Mouse (Mus musculus): ENCODE measurements around the gene S100pbp.

The S100pbp gene

GRCm38 (mm10) chr4:129128582-129129338 lies 60.8 kb downstream of the S100pbp start:
- no peak for DNase-seq

GRCm38 (mm10) chr4:129125736-129126451 lies 63.6 kb downstream of the S100pbp start:
- peak; percentile 68 to 80 for DNase-seq

DNA sequence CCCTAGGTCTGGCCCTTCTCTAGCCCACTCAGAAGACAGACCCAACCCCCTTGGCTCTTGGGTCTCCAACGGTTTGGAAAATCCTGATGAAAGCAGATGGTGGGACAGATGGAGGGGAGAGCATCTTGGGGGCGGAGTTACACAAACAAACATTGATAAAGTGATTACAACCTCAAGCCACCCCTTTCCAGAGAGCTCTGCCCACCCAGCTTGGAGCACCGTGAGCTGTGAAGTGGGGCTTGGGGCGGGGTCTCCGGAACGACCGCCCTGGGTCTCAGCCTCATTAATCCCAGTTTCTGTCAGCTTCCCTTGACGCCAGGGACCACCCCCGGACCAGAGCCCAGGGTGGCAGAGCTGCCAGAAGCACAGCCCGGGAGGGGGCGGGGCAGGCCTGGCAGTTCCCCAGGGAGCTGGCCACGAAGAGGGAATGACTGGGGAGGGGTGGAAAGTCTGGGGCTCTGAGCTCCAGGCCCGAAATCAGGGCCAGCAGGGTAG lies 64.8 kb downstream of the S100pbp start:
- peak; percentile 69 to 74 for DNase-seq

DNA sequence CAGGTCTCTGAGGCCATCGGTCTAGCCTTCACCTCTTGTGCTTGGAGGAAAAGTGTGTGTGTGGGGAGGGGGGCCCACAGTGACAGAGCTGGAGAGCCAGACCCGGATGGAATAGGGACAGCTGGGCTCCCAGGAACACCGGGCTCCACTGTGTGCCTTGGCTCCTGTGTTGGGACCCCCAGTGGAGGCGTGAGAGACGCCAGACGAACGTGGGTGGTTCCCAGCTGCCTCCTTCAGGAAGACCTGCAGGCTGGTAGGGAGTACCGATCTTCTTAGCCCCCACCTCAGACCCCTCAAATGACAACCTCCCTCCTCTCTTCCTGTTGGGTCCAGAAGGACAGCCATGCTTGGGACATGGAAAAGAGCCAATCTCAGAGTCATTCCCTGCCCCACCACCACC lies 66.8 kb downstream of the S100pbp start:
- no peak for DNase-seq

DNA sequence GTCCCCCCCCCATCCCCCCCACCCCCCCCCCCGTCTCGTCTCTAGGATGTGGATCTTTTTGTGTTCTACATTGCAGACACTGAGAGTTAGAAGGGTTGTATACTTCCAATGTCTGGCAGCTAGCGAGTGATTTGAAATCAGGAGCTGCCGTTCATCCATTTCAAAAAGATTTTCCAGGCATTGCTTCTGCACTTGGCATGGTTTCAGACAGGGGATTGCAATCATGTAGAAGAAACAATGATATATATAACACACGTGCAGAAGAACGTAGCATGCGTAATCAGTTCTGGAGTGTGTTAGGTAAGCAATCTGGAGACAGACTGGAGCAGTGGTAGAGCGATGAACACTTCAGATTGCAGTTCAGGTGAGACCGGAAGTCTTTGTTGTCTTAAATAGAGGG lies 67.4 kb downstream of the S100pbp start:
- no peak for DNase-seq

DNA sequence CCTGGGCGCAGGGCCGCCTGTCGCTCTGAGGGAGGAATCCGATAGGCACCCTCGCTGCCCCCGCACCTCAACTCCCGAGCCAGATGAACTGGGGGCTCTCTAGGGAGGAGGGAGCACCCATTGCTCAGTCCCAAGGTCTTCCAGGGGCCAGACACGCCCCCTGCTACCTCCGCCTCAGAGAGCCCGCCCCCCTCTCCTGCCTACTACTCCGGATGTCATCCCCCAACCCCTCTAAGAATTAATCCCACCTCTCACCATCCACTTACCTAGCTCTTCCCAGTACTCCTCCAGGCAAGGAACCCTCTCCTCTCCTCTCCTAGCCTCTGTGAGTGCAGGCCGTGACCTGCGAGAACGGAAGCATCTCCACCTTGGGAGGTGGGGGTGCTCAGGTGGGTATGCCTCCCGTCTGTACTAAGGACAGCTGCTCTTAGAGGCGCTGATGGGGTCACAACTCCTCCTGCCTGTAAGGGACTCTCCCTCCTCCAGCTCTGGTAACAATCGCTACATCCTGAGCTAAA lies 67.9 kb downstream of the S100pbp start, which contains the start of gene Hpca:
Hpca (minus strand) TSS at position 468 of the 518 bp plus-strand sequence.
- DNase-seq, result peak in 1 of 2 experiments; percentile 33

- peak; percentile 61 to 67 for DNase-seq
Observed at GRCm38 (mm10) chr4:129120520-129121445, 68.7 kb downstream of the S100pbp start.

DNA sequence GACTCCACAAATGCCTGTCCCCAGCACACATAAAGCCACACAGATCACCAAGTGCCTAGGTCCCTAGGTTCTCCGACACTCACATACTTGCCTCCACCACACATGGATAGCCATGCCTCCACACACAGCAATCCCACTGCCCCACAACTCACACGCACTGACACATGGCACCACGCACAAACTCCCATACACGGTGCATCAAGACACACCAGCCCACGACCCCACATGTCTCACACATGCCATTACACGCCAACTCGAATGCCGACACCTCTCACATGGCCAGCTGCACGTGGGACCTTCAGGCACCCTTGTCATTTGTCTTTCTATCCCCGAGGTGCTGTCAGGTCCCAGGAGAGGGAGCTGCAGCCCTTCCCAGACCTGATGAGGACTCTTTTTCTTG lies 69.8 kb downstream of the S100pbp start:
- DNase-seq, result no peak

GRCm38 (mm10) chr4:129117720-129118510 lies 71.6 kb downstream of the S100pbp start:
- no peak for DNase-seq

DNA sequence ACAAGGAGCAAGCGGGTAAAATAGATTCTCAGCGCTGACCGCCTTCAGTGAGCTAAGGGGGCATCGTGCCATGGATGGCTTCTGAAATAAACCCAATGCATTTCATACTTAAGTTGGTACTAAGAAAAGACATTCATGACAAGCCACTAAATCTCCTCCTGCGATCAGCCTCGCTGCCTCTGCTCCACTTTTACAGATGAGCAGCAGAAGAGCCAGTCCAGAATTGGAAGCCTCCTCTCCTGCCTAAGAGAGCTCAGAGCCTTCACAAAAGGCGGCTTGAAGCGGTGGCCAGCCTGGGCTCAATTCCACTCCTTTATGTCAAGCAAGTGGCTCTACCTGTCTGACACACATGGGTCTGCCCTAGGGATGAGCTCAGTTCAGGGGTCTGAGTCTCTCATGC lies 72.8 kb downstream of the S100pbp start:
- no peak for DNase-seq

DNA sequence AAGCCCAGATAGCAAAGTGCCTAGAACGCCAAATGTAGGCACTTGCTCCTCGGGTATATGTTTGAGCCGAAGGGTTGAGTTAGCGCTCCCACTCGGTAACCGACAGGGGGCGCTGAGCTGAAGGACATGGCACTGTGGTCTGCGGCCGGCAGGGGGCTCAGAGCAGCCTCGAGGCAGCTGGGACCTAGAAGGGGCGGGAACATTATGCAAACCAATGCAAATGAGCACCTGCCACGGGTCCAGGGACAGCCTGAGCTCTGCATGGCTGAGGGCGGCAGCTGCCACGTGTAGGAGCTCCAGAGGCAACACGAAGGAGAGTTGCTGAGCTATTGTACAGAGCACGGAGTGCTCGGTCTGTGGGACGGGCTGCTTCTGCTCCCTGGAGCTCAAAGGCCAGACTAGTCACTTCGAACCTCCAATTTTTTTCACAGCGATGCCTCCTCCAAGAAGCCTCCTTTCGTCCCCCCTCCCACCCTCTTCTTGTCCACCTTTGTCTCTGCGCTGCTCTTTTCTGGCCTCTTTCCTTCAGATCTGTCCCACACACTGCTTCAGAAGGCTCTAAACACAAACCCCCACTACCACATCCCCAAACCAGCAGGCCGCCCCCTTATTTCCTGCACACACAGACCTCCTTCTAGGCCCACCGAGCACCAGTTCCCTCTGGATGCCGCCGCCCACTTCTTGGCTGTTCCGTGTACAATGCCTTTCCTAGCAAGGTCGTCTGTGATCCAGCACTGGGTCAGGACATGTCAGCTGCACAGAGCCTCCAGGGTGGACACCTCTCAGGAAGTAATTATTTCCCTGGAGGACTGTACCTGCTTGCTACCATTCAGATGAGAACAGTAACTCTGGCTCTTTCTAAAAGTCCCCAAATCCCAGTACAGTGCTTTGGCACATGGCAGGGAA lies 76.2 kb downstream of the S100pbp start:
- peak; percentile 94 to 99 for DNase-seq

DNA sequence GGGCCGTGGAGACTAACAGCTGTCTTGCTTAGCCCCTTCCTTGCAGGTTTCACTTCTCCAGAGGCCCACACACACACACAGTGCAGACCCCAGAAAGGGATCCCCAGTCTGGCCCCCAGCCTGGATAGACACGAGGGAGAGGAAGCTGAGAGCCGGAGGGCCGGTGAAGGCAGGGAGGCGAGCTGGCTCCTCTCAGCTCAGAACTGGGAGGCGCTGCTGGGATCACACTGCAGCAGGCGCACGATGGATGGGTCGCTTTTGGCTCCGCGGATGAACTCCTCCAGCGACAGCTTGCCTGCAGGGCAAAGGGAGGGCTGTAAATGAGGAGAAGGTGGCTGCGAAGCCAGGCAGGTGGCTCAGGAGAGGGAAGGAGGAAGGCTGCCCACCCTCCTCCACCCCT lies 77.3 kb downstream of the S100pbp start:
- DNase-seq, result peak in 1 of 2 experiments; percentile 60

DNA sequence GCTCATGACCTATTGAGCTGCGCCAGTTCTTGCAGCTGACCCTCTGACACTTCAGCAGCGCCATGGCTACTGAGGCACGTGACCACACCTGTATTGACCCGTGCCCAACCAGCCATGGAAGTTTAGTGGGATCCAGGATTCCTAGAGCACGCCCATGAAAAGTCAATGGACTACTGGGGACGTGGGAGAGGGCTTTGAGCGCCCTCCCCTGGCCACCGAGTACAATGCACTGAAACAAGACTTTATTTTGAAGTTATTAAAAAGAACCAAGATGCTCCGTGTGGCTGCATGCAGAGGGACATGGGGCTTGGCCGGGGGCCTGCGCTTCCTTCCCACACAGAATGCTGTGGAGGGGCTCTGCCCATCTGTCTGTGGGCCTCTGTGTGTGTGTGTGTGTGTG lies 78.2 kb downstream of the S100pbp start:
- DNase-seq, result peak in 1 of 2 experiments; percentile 59

DNA sequence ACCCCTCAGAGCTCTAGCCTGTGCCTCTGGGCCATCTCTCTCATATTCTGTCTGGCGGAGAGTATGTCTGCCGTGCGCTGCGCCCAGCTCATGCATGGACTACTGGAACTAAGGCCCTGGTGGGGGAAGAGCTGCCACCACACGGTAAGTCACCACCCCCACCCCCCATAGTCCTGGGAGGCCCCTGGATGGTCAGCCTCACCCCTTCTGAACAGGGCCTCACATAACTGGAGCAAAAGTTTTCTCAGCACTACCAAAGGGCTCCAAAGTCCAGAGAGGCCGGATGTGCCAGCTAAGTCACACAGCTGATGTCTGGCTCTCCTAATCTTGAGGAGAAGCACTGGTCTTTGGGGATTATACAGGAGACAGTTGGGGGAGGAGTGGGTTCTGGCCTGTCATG lies 78.7 kb downstream of the S100pbp start:
- no peak for DNase-seq

GRCm38 (mm10) chr4:129108624-129109023 lies 80.9 kb downstream of the S100pbp start:
- no peak for DNase-seq

DNA sequence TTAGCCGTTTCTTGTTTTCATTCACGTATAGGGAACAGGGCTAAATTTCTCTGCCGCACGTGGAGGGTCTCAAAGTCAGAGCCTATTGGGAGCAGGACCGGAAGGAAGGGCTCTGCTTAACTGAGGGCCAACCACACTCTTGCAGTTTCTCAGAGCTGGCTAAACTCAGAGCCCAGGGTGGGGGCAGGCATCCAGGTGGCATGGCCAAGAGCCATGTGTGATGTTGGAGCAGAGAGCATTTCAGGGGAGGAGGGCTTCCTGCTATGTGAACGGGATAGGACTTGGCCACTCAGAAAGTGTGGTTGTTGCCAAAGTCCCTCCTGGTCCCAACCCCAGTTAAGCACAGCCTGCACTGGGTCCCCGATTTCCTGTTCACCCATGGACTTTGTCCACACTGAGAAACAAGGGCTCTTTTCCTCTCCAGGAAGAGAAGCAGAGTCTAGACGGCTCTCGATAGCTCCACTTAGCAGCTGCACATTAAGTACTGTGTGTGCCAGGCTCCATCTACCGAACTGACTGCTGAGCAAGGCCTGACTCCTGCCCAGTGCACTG lies 82.1 kb downstream of the S100pbp start:
- peak in 1 of 2 experiments; percentile 59 for DNase-seq

DNA sequence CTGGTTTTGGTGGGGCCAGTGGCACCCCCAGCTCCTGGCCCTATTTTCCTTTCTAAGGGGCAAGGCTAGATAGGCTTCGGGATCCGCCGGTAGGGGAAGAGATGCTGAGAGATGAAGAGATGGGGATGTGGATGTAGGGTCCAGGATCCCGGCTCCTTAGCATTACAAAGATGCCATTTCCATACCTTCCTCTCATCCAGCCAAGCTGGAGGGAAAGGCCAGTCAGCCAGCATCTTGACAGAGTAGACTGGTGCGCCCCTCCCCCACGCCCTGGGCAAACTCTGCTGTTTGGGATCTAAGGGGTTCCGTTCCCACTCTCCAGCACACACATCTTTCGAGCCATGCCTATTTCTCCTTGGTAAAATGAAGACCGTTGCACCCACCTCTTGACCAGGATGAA lies 83.5 kb downstream of the S100pbp start:
- no peak for DNase-seq

- no peak for DNase-seq
Observed at GRCm38 (mm10) chr4:129105356-129105755, 84.2 kb downstream of the S100pbp start, which contains the start of gene Tmem54. Gene Tmem54 (plus strand): TSS chr4:129105548.

DNA sequence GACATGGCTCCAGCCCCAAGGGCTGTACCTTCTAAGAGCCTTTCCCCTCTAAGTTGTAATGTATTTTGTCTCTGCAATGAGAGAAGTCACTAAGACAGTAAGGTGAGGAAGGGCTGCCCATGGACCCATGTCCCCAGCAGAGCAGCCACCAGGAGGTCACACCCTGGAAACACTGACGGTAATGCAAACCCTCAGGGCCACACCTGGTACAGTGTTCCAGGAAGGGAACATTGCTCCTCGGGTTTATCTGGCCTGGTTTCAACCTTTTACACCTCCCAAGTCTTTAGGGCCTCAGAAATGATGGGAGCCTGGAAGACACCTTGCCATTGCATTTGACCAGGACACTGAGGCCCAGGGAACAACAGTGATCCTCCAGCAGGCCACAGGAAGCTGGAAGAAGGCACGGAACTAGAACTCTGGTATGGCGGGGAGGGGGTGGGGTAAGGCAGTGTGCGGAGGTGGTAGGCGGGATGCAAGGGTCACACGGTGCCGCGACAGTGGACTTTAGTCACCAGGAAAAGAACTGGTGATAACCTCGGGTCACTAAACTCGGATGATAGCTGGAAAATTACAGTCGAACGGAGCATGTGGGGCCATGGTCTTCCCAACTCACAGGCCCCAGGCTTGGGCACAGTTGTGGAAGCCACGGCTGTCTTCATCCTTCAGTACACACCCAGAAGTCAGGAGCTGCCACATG lies 87.2 kb downstream of the S100pbp start:
- DNase-seq, result no peak
